Mouse (Mus musculus): Measurements from ENCODE around the gene Gm2974. TPM values are rescaled to one million over a fixed set of nuclear protein-coding genes. Genes with fewer than 3 reads are reported as not detected.
A peak's percentile ranks its signal among the peaks of the same experiment; 100 is the strongest.
"Not testable (repeated sequence)": the region's sequence is repeated elsewhere in the genome, so short reads cannot be mapped to it uniquely, and the experiment has no call there.

Gm2974 gene
- 0.32 and 0.33 TPM in 2 replicates for polyA plus RNA-seq (2014; fragmentation: Nextera tagmentation; extraction: Ambion mirVana)

DNA sequence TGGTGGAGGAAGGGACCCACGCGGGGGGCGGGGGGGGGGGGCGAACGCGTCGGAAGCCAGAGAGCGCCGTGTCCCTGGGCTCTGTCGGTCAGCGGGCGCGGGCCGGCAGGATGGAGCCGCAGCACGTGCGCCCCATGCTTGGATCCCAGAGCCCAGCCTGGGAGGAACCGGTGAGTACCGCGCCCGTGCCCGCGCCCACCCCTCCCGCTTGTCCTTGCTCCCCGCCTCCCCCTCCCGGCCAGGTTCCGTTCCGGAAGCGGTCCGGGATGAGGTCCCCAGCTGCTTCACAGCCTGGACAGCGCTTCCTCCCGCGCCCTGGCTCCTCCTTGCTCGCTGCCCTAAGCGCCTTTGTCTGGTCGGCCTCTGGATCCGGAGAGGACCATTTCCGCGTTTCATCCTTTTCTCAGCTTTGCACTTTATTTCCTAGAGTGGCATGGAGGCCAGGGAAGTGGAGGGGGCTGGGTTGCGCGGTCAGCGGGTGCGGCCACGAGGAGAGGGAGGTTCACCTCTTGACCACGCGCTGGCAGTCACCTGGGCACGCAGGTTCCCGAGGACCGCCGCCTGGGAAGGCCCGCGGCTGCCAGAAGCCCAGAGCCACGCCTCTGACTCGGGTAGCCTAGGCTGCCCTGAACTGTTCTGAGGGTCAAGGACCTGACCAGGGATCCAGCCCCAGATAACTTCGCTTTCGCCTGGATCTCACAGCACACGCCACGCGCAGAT is at the start of gene Gm2974:
Gene Gm2974, plus strand, starts transcription at position 86 of the 720 bp plus-strand sequence.
- not testable (repeated sequence) for ATAC-seq (replicated peaks; ENCODE audit: insufficient number of reproducible peaks, low FRiP score, low TSS enrichment); H3K36me3 ChIP-seq (ENCODE audit: control insufficient read depth, insufficient read depth, low read length); H3K4me1 ChIP-seq (ENCODE audit: control insufficient read depth, insufficient read depth, low read length); H3K27me3 ChIP-seq (ENCODE audit: control insufficient read depth, insufficient read depth, low read length); H3K9me3 ChIP-seq (replicated peaks; ENCODE audit: control insufficient read depth, low read length); H3K9ac ChIP-seq (ENCODE audit: low read depth, low read length); H3K27ac ChIP-seq (ENCODE audit: low read depth, low read length)
- peak within 1 kb of the TSS; percentile 25 for H3K4me3 ChIP-seq (ENCODE audit: low read depth, low read length)
- H3K4me2 ChIP-seq = peak within 1 kb of the TSS; percentile 52
- WGBS (ENCODE audit: insufficient replicate concordance) = 23% methylated on average over 21 of the region's 59 CpGs

DNA sequence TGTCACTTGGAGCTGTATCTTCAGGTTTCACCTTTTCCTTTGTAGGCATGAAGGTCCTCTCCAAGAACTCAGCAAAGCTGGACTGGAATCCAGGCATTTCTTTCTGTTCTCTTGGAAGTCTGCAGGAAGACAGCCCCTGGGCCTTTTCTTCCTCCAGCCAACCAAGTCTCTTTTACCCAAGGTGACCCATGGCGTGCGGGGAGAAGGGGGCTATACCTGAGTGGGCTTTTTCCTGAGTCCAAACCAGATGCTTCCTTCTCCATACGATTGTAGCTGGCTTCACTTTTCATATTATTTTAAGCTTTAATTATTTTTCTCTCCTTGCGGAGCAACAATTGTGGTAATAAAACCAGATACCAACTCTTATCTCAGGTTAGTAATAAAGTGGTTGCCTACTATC is 40.7 kb upstream of the Gm2974 start:
- not testable (repeated sequence) for H3K27ac ChIP-seq (ENCODE audit: low read depth, low read length); H3K9ac ChIP-seq (ENCODE audit: low read depth, low read length); H3K4me2 ChIP-seq; H3K36me3 ChIP-seq (ENCODE audit: control insufficient read depth, insufficient read depth, low read length); ATAC-seq (replicated peaks; ENCODE audit: insufficient number of reproducible peaks, low FRiP score, low TSS enrichment); H3K9me3 ChIP-seq (replicated peaks; ENCODE audit: control insufficient read depth, low read length); H3K4me1 ChIP-seq (ENCODE audit: control insufficient read depth, insufficient read depth, low read length); H3K27me3 ChIP-seq (ENCODE audit: control insufficient read depth, insufficient read depth, low read length); H3K4me3 ChIP-seq (ENCODE audit: low read depth, low read length)
- WGBS (ENCODE audit: insufficient replicate concordance) = 79% methylated on average over 4 of the region's 4 CpGs

DNA sequence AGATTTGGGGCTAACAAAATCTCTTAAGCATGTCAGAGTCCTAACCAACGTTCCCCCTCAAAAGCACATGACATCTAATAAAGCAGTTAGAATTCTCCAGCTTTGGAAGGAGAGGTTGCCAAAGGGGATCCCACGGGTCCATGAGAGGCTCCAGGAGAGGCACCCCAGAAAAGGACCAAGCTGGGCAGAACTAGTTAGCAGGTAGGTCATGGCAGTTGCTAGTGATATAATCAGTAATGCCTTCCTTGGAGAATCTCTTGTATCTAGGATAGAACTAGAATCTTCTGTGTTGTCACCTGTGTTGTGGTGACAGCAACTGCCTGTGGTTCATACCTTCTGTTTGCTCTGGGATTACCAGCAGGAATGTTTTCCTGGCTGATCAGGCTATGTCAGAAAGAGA is 17.6 kb upstream of the Gm2974 start, which contains the start of gene Gm3127:
Gene Gm3127, plus strand, starts transcription at position 301 of the 400 bp plus-strand sequence.
- H3K4me2 ChIP-seq; ATAC-seq (replicated peaks; ENCODE audit: insufficient number of reproducible peaks, low FRiP score, low TSS enrichment); H3K4me1 ChIP-seq (ENCODE audit: control insufficient read depth, insufficient read depth, low read length); H3K9me3 ChIP-seq (replicated peaks; ENCODE audit: control insufficient read depth, low read length); H3K36me3 ChIP-seq (ENCODE audit: control insufficient read depth, insufficient read depth, low read length); H3K27me3 ChIP-seq (ENCODE audit: control insufficient read depth, insufficient read depth, low read length); H3K9ac ChIP-seq (ENCODE audit: low read depth, low read length); H3K27ac ChIP-seq (ENCODE audit: low read depth, low read length); H3K4me3 ChIP-seq (ENCODE audit: low read depth, low read length): not testable (repeated sequence)
- WGBS (ENCODE audit: insufficient replicate concordance) = no CpG with 5 or more reads among the region's 2 CpGs

DNA sequence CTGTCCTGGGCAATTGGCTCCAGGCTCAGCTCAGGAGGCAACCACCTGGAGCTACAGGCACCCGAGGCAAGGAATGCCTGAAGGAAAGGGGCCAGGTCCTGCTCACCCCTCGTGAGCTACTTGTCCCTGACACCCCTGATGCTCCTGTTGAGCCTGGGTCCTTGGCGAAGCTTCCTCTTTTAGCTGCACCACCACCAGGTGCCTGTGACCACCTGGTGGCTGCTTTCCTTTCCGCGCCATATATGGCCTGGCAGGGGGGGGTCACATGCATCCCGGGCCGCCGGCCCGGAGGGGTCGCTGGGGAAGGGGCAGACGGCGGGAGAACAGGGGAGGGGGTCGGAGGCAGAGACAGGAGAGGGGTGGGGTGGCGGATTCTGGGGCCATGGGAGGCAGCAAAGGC is 346 bp upstream of the Gm2974 start:
- H3K36me3 ChIP-seq (ENCODE audit: control insufficient read depth, insufficient read depth, low read length); H3K9me3 ChIP-seq (replicated peaks; ENCODE audit: control insufficient read depth, low read length); H3K4me1 ChIP-seq (ENCODE audit: control insufficient read depth, insufficient read depth, low read length); H3K9ac ChIP-seq (ENCODE audit: low read depth, low read length); ATAC-seq (replicated peaks; ENCODE audit: insufficient number of reproducible peaks, low FRiP score, low TSS enrichment); H3K27ac ChIP-seq (ENCODE audit: low read depth, low read length); H3K27me3 ChIP-seq (ENCODE audit: control insufficient read depth, insufficient read depth, low read length): not testable (repeated sequence)
- WGBS (ENCODE audit: insufficient replicate concordance) = 8% methylated on average over 12 of the region's 14 CpGs
- Histone ChIP-seq H3K4me2 (peak overlapping the region; percentile 52), H3K4me3 (ENCODE audit: low read depth, low read length) (peak overlapping the region; percentile 25)

DNA sequence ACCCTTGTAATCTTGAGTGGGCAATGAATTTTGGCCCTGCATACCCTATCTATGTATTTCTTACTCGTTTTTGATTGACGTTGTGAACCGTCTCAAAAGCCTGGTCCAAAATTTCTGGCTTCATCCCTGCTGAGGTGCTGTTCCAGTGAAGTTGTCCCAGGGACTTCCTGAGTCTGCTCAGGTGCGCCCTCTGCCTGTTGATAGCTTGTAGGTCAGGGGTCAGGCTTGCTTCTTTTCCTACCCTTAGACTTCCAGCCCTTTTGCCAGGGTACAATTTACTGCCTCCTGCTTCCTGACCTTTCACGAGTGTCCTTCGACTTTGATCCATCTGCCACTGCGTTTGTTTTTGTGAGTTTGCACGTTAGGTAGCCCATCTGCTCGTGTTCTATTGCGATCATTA is 999 bp downstream of the Gm2974 start:
- WGBS (ENCODE audit: insufficient replicate concordance) = 46% methylated on average over 4 of the region's 10 CpGs
- ATAC-seq (replicated peaks; ENCODE audit: insufficient number of reproducible peaks, low FRiP score, low TSS enrichment) = not testable (repeated sequence)

DNA sequence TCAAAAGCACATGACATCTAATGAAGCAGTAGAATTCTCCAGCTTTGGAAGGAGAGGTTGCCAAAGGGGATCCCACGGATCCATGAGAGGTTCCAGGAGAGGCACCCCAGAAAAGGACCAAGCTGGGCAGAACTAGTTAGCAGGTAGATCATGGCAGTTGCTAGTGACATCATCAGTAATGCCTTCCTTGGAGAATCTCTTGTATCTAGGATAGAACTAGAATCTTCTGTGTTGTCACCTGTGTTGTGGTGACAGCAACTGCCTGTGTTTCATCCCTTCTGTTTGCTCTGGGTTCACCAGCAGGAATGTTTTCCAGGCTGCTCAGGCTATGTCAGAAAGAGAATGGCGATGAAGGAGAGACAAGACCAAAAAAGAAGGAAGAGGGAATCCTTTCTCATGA is 67.0 kb downstream of the Gm2974 start, which contains the start of gene Gm3138:
Gene Gm3138, plus strand, starts transcription at position 301 of the 400 bp plus-strand sequence.
- no CpG with 5 or more reads among the region's 2 CpGs for WGBS (ENCODE audit: insufficient replicate concordance)
- H3K9me3 ChIP-seq (replicated peaks; ENCODE audit: control insufficient read depth, low read length); H3K27ac ChIP-seq (ENCODE audit: low read depth, low read length); H3K27me3 ChIP-seq (ENCODE audit: control insufficient read depth, insufficient read depth, low read length); ATAC-seq (replicated peaks; ENCODE audit: insufficient number of reproducible peaks, low FRiP score, low TSS enrichment); H3K4me1 ChIP-seq (ENCODE audit: control insufficient read depth, insufficient read depth, low read length); H3K9ac ChIP-seq (ENCODE audit: low read depth, low read length); H3K4me3 ChIP-seq (ENCODE audit: low read depth, low read length); H3K4me2 ChIP-seq; H3K36me3 ChIP-seq (ENCODE audit: control insufficient read depth, insufficient read depth, low read length): not testable (repeated sequence)

More for the DNA sequence above, 999 bp downstream of the Gm2974 start:
- not testable (repeated sequence) for H3K27me3 ChIP-seq (ENCODE audit: control insufficient read depth, insufficient read depth, low read length); H3K27ac ChIP-seq (ENCODE audit: low read depth, low read length); H3K9me3 ChIP-seq (replicated peaks; ENCODE audit: control insufficient read depth, low read length); H3K36me3 ChIP-seq (ENCODE audit: control insufficient read depth, insufficient read depth, low read length); H3K4me3 ChIP-seq (ENCODE audit: low read depth, low read length); H3K9ac ChIP-seq (ENCODE audit: low read depth, low read length); H3K4me1 ChIP-seq (ENCODE audit: control insufficient read depth, insufficient read depth, low read length); H3K4me2 ChIP-seq

Other genes with a start within 250 kb of the Gm2974 start
- 0.51 and 1.2 TPM in 2 replicates for gene Gm3095, start 219.0 kb upstream of the Gm2974 start, polyA plus RNA-seq (2014; fragmentation: Nextera tagmentation; extraction: Ambion mirVana)
- gene Gm3099, start 184.2 kb upstream of the Gm2974 start, polyA plus RNA-seq (2014; fragmentation: Nextera tagmentation; extraction: Ambion mirVana) = not detected in 2 replicates
- gene Gm5796, start 158.6 kb upstream of the Gm2974 start, polyA plus RNA-seq (2014; fragmentation: Nextera tagmentation; extraction: Ambion mirVana) = 1.5 and 1.9 TPM in 2 replicates
- not detected in 2 replicates for gene Gm3115, start 98.5 kb upstream of the Gm2974 start, polyA plus RNA-seq (2014; fragmentation: Nextera tagmentation; extraction: Ambion mirVana)
- 3.6 TPM in 1 of 2 replicates, not detected in the other for gene Gm8108, start 72.0 kb upstream of the Gm2974 start, polyA plus RNA-seq (2014; fragmentation: Nextera tagmentation; extraction: Ambion mirVana)
- not detected in 2 replicates for gene Gm3127, start 17.5 kb upstream of the Gm2974 start, polyA plus RNA-seq (2014; fragmentation: Nextera tagmentation; extraction: Ambion mirVana)
- gene Gm3138, start 67.1 kb downstream of the Gm2974 start, polyA plus RNA-seq (2014; fragmentation: Nextera tagmentation; extraction: Ambion mirVana) = not detected in 2 replicates
- not detected in 2 replicates for gene Gm3149, start 134.7 kb downstream of the Gm2974 start, polyA plus RNA-seq (2014; fragmentation: Nextera tagmentation; extraction: Ambion mirVana)
- 0.14 and 0.42 TPM in 2 replicates for gene 2610042L04Rik, start 152.2 kb downstream of the Gm2974 start, polyA plus RNA-seq (2014; fragmentation: Nextera tagmentation; extraction: Ambion mirVana)
- not detected in 2 replicates for gene Gm3159, start 214.9 kb downstream of the Gm2974 start, polyA plus RNA-seq (2014; fragmentation: Nextera tagmentation; extraction: Ambion mirVana)
- 0.83 and 0.89 TPM in 2 replicates for gene Gm3164, start 232.9 kb downstream of the Gm2974 start, polyA plus RNA-seq (2014; fragmentation: Nextera tagmentation; extraction: Ambion mirVana)
- gene Gm3173, start 248.4 kb downstream of the Gm2974 start, polyA plus RNA-seq (2014; fragmentation: Nextera tagmentation; extraction: Ambion mirVana) = 0.65 TPM in 1 of 2 replicates, not detected in the other